Mouse (Mus musculus) C2C12 (cell line): ENCODE results near the gene Sipa1.

ENCODE experiments used
- CEBPB ChIP-seq: IDR thresholded peaks from one replicate; pipeline ENCODE4 v1.6.1; 2011; ENCODE audit warnings: low read depth, mild to moderate bottlenecking, control low read depth, moderate library complexity
- CTCF ChIP-seq: IDR thresholded peaks from one replicate; pipeline ENCODE4 v1.5.1; 2011; ENCODE audit not compliant: control insufficient read depth, insufficient read depth, insufficient read length
- MAX ChIP-seq: IDR thresholded peaks from one replicate; pipeline ENCODE4 v1.6.1; 2011; ENCODE audit warnings: mild to moderate bottlenecking, control low read depth
- MYOD1 ChIP-seq: IDR thresholded peaks from one replicate; pipeline ENCODE4 v1.6.1; 2011; ENCODE audit warnings: low read depth; ENCODE audit not compliant: control insufficient read depth, insufficient read length
- MYOG ChIP-seq: IDR thresholded peaks from one replicate; pipeline ENCODE4 v1.6.1; 2011; ENCODE audit not compliant: control insufficient read depth, insufficient read length; ENCODE audit errors: extremely low read depth
- USF1 ChIP-seq: IDR thresholded peaks from one replicate; pipeline ENCODE4 v1.6.1; 2011; ENCODE audit warnings: low read depth, mild to moderate bottlenecking, control low read depth, moderate library complexity

DNA sequence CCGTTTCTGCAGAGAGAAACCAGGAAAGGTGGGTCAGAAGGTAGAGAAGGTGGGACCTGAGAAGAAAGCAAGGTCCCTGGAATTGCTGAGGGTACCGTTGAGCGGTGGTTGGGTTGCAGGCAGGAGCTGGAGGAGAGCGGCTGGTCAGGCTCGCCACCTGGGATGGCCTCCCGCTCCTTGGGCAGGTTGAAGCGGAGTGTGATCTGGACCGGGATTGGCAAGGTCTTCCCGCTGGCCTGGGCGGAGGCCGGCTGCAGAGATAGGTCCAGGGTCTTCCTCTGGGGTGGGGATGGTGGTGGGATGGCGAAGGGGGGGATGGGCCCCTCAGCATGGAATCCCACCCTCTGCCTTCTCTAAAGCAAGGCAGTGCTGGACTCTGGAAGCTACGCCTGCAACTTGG, 54.8 kb downstream of the Sipa1 start:
- TF ChIP-seq CTCF (no peak), MAX (no peak), MYOG (no peak), USF1 (no peak), MYOD1 (no peak), CEBPB (no peak)
